Mouse (Mus musculus): ENCODE results near the gene Insig1.
A peak's percentile ranks its signal among the peaks of the same experiment; 100 is the strongest.

The Insig1 gene

DNA sequence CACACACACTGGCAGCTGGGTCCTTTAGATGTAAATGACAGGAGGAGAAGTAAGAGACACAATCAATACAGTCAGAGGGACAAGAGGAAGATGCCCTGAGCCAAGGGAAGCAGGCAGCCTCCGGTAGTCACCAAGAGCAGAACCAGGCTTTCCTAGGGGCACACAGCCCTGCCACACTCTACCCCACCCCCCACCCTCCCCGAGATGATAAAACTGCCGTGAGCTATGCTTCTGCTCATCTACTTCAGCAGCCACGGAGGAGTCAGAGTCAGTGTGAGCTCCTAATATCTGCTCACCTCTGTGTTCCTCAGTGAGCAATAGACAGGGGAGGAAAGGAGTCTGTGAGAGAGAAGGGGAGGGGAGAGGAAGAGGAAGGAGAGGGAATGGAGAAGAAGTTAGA is 5.9 kb upstream of the Insig1 start:
- no peak for DNase-seq

DNA sequence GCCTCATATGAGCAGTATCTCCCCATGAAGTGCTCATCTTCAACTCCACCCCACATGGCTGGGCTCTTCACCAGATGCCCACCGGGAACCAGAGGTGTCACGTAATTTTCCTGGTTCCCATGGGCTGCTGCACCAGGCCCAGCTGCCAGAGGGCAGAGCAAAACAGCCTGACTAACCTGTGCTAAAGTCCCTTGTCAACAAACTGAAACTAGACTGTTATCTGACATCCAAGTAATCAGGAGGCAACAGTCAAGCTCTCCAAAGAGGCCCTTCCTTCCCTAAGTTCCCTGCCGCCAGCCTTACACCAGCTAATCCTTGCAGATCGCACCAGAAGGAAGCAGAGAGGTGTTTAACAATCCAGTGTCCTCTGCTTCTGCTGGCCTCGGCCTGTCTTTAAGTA is 4.9 kb upstream of the Insig1 start:
- DNase-seq, result no peak

DNA sequence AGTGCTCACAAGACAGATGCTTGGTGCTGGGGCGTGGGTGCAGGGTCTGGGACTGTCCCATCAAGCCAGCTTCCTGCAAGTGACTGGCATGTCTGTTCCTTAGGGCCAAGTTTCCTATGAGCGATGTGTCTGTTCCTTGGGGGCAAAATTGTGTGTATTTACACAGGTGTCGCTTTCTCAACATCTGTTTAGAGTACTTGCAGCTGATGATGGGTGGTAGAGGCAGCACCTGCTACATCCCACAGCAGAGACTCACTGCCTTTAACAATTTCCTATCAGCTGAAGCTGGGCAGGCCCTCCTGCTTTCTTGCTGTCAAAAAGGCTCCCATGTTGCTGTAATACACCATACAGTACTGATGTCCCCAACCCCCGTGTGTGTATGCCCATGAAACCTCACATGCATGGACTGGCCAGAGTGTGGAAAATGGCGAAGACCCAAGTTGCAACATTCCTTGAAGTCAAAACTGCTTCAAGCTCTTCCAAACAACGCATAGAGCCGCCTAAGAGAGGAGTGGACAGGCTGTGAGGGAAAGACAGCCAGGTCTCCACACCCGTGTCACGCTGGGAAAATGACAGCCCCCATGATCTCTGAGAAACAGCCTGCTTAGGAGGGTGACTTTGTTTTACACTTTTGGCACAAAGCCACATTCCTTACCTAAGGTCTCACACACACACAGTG is 875 bp upstream of the Insig1 start:
- no peak for DNase-seq

DNA sequence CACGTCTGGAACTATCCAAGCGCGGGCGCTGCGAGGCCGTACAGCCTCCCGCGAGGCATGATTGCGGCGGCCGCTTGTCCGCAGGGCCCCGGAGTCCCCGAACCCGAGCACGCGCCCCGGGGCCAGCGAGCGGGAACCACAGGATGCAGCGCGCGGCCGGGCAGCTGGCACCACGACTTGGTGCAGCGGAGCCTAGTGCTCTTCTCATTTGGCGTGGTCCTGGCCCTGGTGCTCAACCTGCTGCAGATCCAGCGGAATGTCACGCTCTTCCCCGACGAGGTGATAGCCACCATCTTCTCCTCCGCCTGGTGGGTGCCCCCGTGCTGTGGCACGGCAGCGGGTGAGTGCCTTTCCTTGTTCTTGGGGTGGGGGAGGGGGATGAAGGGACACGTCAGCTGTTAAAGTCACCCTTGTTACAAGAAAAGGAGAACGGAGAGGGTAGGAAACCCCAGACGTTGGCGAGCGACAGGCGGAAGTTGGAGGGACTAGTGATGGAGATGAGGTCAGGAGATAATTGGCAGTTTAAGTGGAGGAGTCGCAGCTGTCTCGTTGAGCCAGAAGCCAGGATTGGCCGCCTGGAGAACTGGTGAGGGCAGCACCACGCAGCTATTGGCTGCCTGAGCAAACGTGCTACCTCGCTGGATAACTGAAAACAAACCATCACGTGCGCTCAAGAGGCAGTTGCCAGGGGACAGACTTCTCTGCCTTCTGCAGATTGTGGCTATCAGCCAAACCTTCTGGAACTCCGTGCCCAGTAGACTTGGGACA is 477 bp downstream of the Insig1 start:
- DNase-seq, result peak; percentile 99

DNA sequence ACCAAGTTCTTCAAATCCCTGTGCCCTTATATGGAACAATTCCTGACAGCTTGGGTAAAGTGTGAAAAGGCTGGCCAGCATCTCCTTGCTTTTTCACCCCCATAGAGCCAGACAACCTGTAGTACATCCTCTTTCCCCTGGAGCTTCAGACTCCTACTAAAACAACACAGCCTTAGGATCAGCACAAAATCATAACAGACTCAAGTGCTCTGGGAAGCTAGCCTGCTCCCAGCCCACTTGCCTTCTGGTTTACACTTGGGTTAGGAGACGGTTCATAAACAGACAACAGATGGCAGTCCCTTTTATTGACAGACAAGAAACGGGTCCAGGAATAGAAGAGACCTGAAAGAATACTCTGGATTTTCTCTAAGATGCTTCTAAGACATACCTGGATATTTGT is 8.3 kb downstream of the Insig1 start:
- no peak for DNase-seq

DNA sequence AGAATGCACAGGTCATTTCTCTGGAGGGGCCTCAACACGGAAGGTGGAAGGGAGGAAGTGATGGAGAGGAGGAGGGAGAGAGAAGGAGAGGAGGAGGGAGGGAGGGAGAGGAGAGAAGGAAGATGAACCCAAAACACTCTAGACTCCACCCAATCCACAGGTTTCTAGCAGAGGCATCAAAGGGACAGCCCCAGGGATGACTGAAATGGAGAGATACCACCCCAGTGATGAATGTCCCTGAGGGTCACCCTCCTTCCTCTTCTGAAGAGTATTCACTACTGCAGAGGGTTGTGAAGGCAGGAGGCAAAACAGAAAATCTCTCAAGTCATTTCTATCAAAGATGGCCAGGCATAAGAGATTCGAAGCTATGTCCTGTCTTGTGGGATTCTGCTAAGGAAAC is 10.0 kb downstream of the Insig1 start:
- peak; percentile 70 for DNase-seq

DNA sequence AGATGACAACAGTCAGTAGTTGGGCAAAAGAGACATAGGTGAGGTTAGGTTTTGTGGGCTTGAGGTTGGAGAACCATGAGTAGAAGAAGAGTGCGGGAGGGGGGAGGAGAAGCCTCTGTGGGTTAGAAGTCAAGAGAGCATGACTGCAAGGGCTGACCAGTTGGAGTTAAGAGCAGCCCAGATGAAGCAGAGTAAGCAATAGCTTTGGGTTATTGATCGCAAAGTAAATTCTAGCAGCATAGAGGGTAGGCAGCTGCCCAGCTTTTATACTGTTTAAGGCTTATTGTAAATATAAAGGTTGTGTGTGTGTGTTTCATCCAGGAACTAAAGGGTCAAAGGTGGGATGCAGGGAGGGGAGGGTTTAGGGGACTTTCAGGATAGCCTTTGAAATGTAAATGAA is 10.7 kb downstream of the Insig1 start:
- DNase-seq, result peak; percentile 50

DNA sequence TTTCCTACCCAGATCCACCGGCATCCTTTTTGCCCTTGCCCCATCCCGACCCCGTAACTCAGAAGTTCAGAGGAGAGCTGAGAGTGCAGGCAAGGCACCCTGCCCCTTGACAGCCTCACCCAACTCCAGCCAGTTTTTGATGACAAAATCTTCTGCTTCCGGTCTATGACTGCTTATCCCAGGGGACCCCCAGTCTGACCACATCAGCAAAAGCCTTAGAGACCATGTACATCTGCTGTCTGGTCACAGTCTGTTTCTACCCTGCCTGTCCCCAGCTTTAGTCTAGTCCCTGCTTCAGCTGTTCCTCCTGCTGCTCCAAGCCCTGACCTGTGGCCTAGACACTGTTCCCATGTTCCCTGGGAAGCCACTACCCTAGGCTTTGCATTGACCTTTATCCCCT is 11.1 kb downstream of the Insig1 start:
- DNase-seq, result peak; percentile 91

DNA sequence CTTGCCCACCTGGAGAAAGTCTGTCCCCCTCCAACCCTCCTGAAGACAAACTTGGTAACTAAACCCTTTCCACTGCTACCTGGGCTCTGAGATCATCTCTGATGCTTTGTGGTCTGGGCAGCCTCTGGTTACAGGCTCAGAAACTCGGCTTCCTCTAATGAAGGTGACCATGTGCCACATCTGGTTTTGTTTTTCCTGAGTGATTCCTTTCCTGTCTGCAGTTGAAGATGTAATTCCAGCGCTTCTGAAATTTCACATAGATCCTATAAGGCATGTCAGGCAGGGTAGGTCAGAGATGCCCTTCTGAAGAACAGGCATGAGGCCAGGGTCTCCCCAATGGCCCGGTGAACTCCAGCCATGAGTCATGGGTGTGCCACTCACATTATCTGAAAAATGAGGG is 11.6 kb downstream of the Insig1 start:
- DNase-seq, result no peak

DNA sequence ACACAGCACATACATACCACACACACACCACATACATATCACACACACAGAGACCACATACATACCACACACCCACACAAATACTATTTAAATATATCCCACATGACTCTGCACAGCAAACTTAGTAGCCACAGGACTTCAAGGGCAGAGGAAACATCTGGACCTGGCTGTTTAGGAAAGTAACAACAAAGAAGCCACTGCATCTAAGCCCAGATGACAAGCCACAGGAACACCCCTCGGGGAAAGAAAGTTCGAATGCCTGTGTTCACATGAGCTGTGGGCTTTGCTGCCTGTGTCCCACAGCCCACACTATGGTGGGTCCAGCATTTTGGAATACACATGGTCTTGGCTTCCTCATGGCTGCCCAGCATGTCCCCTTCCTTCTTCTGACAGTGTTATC is 13.6 kb downstream of the Insig1 start:
- no peak for DNase-seq

DNA sequence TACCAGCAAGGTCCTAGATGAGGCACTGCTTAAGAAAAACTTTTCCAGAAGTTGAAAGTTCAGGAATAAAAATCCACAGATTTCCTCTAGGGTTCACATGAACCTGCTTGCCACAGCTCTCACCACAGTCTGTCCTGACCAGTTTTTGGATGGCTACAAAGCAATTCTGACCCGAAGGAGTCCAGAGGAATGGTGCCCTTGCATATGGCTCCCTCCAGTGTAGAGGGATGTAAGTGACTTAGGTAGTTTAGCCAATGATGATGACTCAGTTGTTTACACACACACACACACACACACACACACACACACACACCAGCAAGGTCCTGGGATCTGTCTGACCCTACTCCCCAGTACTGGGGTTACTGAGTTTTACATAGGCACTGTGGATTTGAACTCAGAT is 19.4 kb downstream of the Insig1 start:
- peak; percentile 72 for DNase-seq

DNA sequence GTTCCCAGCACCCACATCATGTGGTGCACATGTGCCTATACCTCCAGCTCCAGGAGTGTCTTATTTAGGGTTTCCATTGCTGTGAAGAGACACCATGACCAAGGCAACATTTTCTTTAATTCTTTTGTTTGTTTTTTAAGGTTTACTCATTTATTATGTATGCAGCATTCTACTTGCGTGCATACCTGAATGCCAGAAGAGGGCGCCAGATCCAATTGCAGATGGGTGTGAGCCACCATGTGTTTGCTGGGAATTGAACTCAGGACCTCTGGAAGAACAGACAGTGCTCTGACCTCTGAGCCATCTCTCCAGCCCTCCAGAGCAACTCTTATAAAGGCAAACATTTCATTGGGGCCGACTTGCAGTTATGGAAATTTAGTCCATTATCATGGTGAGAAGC is 21.2 kb downstream of the Insig1 start:
- DNase-seq, result peak; percentile 39

DNA sequence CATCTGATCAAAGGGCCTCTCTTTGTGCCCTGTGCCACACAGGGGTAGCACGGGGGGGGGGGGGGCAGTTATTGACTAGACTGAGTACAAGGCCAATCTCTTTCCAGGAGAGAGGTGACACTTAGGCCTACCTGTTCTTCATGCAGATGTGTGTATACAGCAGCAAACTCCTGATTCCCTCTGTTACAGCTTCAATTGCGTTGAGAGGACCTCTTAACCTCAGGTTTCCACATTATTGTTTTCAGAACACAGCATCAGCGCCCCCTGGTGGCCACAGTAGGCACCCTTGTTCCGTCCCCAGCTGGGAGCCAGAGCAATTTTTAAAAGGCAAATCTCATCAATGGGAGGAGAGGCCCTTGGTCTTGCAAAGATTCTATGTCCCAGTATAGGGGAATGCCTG is 22.7 kb downstream of the Insig1 start:
- peak; percentile 91 for DNase-seq

DNA sequence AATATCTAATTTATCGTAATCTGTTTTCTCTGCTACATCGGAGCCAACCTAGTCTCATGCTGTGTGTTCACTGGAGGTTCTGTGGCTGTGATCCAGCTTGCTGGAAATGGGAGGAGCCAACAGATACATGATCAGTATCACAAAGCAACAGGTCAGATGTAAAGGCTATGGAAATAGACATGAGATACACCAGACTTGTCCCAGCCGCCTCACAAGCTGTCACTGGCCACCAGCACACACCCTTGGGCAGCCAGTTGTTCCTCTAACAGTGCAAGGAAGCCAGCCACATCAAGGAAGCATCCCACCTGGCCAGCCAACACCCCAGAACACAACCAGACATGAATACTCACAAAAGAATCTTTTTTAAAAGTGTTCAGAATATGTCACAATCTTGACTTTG is 23.2 kb downstream of the Insig1 start:
- peak; percentile 63 for DNase-seq

DNA sequence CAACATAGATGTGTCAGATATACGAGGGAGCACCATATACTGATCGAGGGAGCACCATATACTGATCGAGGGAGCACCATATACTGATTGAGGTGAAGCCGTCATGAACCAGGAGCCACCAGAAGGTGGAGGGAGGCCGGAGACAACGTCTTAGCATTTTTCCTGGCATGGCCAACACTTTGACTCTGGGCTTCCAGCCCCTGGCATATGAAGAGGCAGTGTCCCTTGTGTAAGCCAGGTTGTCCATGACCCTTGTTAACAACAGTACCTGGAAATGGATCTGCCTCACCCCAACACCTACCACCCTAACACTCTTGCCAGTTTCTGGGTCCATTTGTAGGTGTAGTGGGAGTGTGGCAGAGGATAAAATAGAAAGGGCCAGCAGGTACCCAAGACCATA is 23.7 kb downstream of the Insig1 start:
- peak; percentile 51 for DNase-seq

DNA sequence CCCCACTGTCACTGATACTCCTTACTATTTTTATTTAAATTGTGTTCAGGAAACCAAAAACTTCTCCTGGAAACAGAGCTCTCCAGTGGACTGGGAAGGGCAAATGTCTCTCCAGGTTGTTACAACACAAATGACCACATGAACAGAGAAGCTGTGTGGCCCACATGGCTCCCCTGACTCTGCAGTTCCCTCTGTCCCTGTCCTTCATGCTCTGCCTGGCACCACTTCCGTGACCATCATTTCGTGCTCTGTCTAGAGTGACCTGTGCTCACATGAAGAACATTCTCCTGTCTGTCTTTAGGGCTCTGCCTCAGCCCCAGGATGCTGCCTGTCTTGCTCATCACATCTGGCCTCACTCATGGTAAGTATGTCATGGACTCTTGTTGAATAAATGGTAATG is 24.5 kb downstream of the Insig1 start:
- DNase-seq, result peak; percentile 55

DNA sequence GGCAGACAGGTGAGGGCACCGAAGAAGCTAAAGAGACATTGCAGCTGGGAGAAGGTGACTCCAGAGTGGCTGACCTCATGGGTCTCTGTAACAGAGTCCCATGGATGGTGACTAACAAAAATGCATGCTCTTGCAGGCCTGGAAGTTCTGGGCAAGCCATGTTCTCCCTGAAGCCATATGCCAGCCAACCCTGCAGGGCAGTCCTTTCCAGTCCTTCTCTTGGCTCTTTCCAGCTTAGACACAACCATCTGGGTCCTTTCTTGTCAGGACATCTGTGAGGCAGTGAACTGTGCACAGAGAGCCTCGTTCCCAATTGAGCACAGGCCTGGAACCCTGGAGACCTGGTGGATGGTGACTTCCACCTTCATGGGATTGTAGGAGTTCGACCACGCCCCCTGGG is 35.8 kb downstream of the Insig1 start:
- peak; percentile 39 for DNase-seq

DNA sequence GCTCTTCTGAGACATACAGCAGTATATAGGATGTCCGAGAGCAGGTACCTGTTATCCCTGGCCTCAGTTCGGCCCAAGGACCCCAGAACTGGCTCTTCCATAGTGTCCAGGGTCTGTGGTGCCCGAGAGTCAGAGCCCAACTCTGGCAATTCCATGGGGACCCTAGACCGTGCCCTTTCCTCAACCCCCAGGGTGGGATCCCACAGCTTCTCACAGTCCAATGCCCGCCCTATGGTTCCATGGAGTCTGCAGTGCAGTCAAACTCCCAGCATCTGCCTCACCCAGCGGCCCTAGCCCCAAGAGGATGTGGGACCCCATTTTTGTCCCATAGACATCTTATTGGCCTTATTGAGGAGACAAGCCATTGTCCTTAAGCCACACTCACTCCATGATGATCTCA is 36.8 kb downstream of the Insig1 start:
- peak; percentile 82 for DNase-seq

DNA sequence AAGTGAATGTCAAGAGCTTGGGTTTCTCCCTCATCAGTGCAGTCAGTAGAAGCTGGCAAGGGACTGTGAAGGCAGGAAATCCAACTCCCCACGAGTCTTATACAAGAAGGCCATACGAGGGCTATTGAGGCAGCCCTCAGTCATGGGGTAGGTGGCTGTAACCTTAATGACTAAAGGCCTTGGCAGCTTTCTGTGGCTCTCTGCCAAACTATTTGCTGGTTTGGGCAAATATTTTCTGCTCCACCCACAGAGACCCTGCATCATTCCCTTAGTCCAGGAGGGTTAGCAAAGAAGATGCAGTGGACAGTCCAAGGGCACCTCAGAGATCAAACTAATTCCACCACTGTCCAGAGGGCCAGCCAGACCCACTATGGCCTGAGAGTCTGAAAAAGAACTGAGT is 39.7 kb downstream of the Insig1 start:
- peak; percentile 55 for DNase-seq

DNA sequence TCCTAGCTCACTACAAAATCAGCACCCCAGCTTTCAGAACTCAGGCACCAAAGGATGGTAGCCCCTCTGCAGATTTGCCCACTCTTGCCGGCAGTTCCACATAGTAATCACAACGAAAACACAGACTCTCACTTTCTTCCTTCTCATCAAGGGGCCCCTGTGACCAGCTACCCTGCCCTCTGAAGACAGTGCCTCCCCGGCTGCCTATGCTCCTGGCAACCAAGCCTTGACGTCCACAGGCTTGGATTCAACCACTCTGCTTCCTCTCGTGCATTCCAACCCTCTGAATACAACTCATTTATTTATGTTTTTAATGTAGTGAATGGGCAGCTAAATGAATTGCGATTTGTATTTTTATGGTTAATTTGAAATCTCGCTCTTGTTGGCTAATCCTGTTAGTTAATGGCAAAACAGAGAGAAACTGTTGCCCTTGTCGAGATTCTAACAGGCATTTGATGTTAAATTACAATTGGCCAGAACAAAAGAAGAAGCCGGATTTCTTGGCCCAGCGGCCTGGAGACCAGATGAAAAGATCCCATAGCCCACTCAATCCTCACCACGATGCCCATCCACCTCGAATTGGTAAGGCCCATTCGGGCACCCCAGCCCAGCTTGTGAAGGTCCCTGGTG is 46.2 kb downstream of the Insig1 start:
- peak; percentile 60 for DNase-seq

DNA sequence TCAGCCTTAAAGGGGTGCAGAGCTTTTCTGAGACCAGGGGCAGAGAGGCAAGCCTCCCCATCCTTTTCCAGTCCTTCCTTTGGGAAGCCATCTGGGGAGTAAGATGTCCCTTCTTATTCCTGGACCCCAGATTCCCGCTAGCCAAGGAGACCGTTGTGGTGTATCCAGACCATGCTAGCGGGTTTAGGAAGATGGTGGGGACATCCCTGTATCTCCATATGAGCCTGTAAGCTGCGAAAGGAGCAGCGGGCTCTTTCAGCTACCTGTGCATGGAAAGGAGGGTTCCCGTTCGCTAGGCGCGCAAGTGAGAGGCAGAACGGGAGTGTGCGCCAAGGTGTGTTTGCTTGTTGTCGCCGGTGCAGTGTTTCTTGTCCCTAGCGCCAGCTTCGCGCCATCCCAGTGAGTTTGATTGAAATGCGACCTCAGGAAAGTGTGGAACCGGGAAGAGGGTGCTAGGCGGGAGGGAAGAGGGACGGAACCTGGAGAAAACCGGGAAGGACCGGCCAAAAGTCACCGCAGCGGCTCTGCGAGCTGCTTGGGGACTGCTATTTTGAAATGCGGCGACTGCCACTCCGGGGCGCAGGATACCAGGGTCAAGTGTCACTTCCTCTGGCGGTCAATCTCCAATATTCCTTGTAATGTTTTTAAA is 46.8 kb downstream of the Insig1 start:
- peak; percentile 89 for DNase-seq

DNA sequence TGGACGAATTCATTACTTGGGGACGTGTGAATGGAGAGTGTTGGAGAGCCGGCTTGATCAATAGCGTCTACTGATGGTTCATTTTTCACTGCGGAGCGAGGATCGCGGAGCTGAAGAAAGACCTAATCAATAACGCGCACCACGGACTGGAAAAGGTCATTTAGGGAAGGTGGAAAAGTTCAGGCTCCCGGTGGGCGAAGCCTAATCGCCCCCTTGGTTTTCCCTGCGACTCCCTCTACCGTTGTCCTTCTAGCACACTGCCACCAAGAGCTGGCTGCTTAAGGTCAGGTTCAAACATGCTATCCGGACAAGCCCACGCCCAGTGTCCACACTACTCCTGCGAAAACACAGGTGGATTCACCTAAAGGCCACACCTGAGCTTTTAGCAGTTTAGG is 47.4 kb downstream of the Insig1 start:
- peak; percentile 81 for DNase-seq

DNA sequence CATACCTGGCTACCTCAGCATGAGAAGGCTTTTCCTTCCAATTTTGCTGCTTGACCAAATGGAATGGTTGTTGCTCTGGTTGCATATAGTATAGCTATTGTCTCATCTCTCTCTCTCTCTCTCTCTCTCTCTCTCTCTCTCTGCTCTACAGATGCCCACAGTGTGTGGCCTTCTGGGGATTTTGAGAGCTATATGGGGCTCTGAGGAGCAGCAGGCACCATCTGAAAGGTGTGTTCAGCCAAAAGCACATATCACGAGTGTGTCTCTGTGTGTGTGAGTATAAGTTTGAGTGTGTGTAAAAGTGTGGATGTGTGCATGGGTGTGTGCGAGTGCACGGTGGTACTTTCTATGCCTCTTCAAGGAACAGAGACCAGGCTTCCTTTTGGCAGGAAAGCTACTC is 48.4 kb downstream of the Insig1 start:
- peak; percentile 13 for DNase-seq

Data from heart, adult 11 months (tissue).